Mouse (Mus musculus) small intestine, adult 2 months (tissue): ENCODE data around the gene Sp2.

Source experiments
- CTCF ChIP-seq: fragments of 200-500 bp; IDR thresholded peaks from 2 replicates; pipeline ENCODE4 v1.5.1; 2012; ENCODE audit warnings: low read depth, mild to moderate bottlenecking, control low read depth, inconsistent platforms, low read length, moderate library complexity, mixed read lengths; ENCODE audit not compliant: insufficient replicate concordance, insufficient read length; ENCODE audit errors: extremely low read depth
- POLR2A ChIP-seq: fragments of 200-500 bp; IDR thresholded peaks from 2 replicates; pipeline ENCODE4 v1.6.1; 2012; ENCODE audit warnings: low read depth, mild to moderate bottlenecking, control low read depth, inconsistent platforms, low read length, moderate library complexity

- TF ChIP-seq CTCF = no peak
- TF ChIP-seq POLR2A = no peak
Observed at GRCm38 (mm10) chr11:96997380-96997956, 14.7 kb upstream of the Sp2 start.
